ENCODE assay signal across 7 mouse cellular contexts in genomic region chr2:28446515-28447314, GRCm38 (mm10). TPM values are rescaled to one million over a fixed set of nuclear protein-coding genes. Genes with fewer than 3 reads are reported as not detected.
DNase-seq lines count a peak whose midpoint lies in the region; ATAC-seq and TF ChIP-seq lines count a peak whose summit lies in the region.

TSS of gene Ppp1r26 (plus strand) at chr2:28446800.

- no peak for TF ChIP-seq CTCF in brain, embryonic 14.5 days (IDR thresholded peaks at IDR 0.05; ENCODE audit: borderline replicate concordance, extremely low read depth, insufficient read depth, insufficient read length)

- H3K9me3 ChIP-seq in forebrain, embryonic 12.5 days, result no peaks in the 10 kb centered on the region
- H3K9me3 ChIP-seq in hindbrain, embryonic 14.5 days (ENCODE audit: control insufficient read depth, low read length), result no peaks in the 10 kb centered on the region
- no peaks in the 10 kb centered on the region for H3K9me3 ChIP-seq in midbrain, embryonic 11.5 days (ENCODE audit: control insufficient read depth, low read length)
- no peaks in the 10 kb centered on the region for H3K9me3 ChIP-seq in stomach, embryonic 16.5 days (replicated peaks; ENCODE audit: control insufficient read depth, low read length)

- DNase-seq in adrenal gland, adult (ENCODE audit: inconsistent age in 2 of 2, low spot score in 1 of 2), result peak; percentile 67 to 78
- peak; percentile 69 for DNase-seq in brain, embryonic 14.5 days (ENCODE audit: low read depth)
- peak; percentile 52 for DNase-seq in hindbrain, embryonic 14.5 days (ENCODE audit: low spot score)
- peak in 1 of 2 experiments; percentile 68 for DNase-seq in left cerebral cortex, postnatal 10 days (ENCODE audit: extremely low spot score in 1 of 2, low spot score in 2 of 2)
- peak; percentile 93 for DNase-seq in midbrain, embryonic 11.5 days (ENCODE audit: low spot score, missing footprints)

- intact Hi-C loops in left cerebral cortex, postnatal 10 days (cut with DNase I), result no loop called here

- ATAC-seq in forebrain, embryonic 12.5 days (ENCODE audit: low FRiP score), result peak; percentile 82
- peak; percentile 59 for ATAC-seq in hindbrain, embryonic 14.5 days (ENCODE audit: low FRiP score)
- peak; percentile 75 for ATAC-seq in midbrain, embryonic 11.5 days (ENCODE audit: low FRiP score)
- peak; percentile 74; the same call in 1 of the 2 replicates for ATAC-seq in stomach, embryonic 16.5 days (ENCODE audit: insufficient read depth, low FRiP score)

- peaks cover 20% of the 10 kb centered on the region for H3K4me1 ChIP-seq in forebrain, embryonic 12.5 days
- peaks cover 14% of the 10 kb centered on the region for H3K4me1 ChIP-seq in hindbrain, embryonic 14.5 days (replicated peaks; ENCODE audit: control insufficient read depth, insufficient read depth, low read length)
- peaks cover 7% of the 10 kb centered on the region for H3K4me1 ChIP-seq in midbrain, embryonic 11.5 days (ENCODE audit: control insufficient read depth, insufficient read depth, low read length)
- H3K4me1 ChIP-seq in stomach, embryonic 16.5 days (ENCODE audit: control insufficient read depth, insufficient read depth, low read length), result peaks cover 3% of the 10 kb centered on the region

- peaks cover 18% of the 10 kb centered on the region for H3K36me3 ChIP-seq in forebrain, embryonic 12.5 days (replicated peaks)
- peaks cover 27% of the 10 kb centered on the region for H3K36me3 ChIP-seq in hindbrain, embryonic 14.5 days (replicated peaks; ENCODE audit: control insufficient read depth, insufficient read depth)
- H3K36me3 ChIP-seq in midbrain, embryonic 11.5 days (ENCODE audit: control insufficient read depth, insufficient read depth, low read length), result no peaks in the 10 kb centered on the region
- H3K36me3 ChIP-seq in stomach, embryonic 16.5 days (ENCODE audit: control insufficient read depth, insufficient read depth, low read length), result no peaks in the 10 kb centered on the region

- under 1% methylated on average over 83 of the region's 118 CpGs for WGBS in forebrain, embryonic 12.5 days
- WGBS in hindbrain, embryonic 14.5 days, result under 1% methylated on average over 70 of the region's 118 CpGs
- under 1% methylated on average over 82 of the region's 118 CpGs for WGBS in midbrain, embryonic 11.5 days
- under 1% methylated on average over 101 of the region's 118 CpGs for WGBS in stomach, embryonic 16.5 days

- H3K27me3 ChIP-seq in forebrain, embryonic 12.5 days, result 0 out of 2 replicates have a peak, but pooled peaks cover 3% of the 10 kb centered on the region
- no peaks in the 10 kb centered on the region for H3K27me3 ChIP-seq in hindbrain, embryonic 14.5 days (ENCODE audit: control insufficient read depth, insufficient read depth, low read length)
- H3K27me3 ChIP-seq in midbrain, embryonic 11.5 days (ENCODE audit: control insufficient read depth, insufficient read depth, low read length), result no peaks in the 10 kb centered on the region
- no peaks in the 10 kb centered on the region for H3K27me3 ChIP-seq in stomach, embryonic 16.5 days (ENCODE audit: control insufficient read depth, insufficient read depth, low read length)

- TF ChIP-seq POLR2A in brain, embryonic 14.5 days (IDR thresholded peaks at IDR 0.05; ENCODE audit: borderline replicate concordance, extremely low read depth, insufficient read depth, insufficient read length, poor library complexity, severe bottlenecking), result peak; percentile 61

- H3K9ac ChIP-seq in forebrain, embryonic 12.5 days, result peak within 1 kb of the TSS; percentile 91
- H3K9ac ChIP-seq in hindbrain, embryonic 14.5 days, result peak within 1 kb of the TSS; percentile 92
- H3K9ac ChIP-seq in midbrain, embryonic 11.5 days (ENCODE audit: low read length), result peak within 1 kb of the TSS; percentile 83
- peak within 1 kb of the TSS; percentile 87 for H3K9ac ChIP-seq in stomach, embryonic 16.5 days (ENCODE audit: low read length)

- peak within 1 kb of the TSS; percentile 95 for H3K4me2 ChIP-seq in forebrain, embryonic 12.5 days
- peak within 1 kb of the TSS; percentile 95 for H3K4me2 ChIP-seq in hindbrain, embryonic 14.5 days (replicated peaks)
- H3K4me2 ChIP-seq in midbrain, embryonic 11.5 days, result peak within 1 kb of the TSS; percentile 91
- H3K4me2 ChIP-seq in stomach, embryonic 16.5 days (ENCODE audit: low read depth, low read length), result peak within 1 kb of the TSS; percentile 95

- H3K4me3 ChIP-seq in forebrain, embryonic 12.5 days (replicated peaks), result peak within 1 kb of the TSS; percentile 81
- peak within 1 kb of the TSS; percentile 87 for H3K4me3 ChIP-seq in hindbrain, embryonic 14.5 days (replicated peaks; ENCODE audit: low read length)
- H3K4me3 ChIP-seq in midbrain, embryonic 11.5 days (ENCODE audit: low read depth, low read length), result peak within 1 kb of the TSS; percentile 79
- peak within 1 kb of the TSS; percentile 70 for H3K4me3 ChIP-seq in stomach, embryonic 16.5 days (replicated peaks; ENCODE audit: low read length)

- peak within 1 kb of the TSS; percentile 72 for H3K27ac ChIP-seq in forebrain, embryonic 12.5 days
- H3K27ac ChIP-seq in hindbrain, embryonic 14.5 days, result peak within 1 kb of the TSS; percentile 87
- H3K27ac ChIP-seq in midbrain, embryonic 11.5 days (ENCODE audit: low read depth, low read length), result no peak within 1 kb of the TSS
- H3K27ac ChIP-seq in stomach, embryonic 16.5 days (ENCODE audit: low read length), result peak within 1 kb of the TSS; percentile 44

RNA-seq across cellular contexts. Expression of gene Ppp1r26, which starts in this region (rescaled TPM):
- polyA plus RNA-seq in brain, embryonic 14.5 days (2012; rRNA removed), result 18.9 and 28.3 TPM in 2 replicates
- 9.2 and 9.6 TPM in 2 replicates for polyA plus RNA-seq in forebrain, embryonic 12.5 days (2016; fragmentation: Nextera tagmentation; extraction: Ambion mirVana)
- 15.5 and 15.9 TPM in 2 replicates for polyA plus RNA-seq in hindbrain, embryonic 14.5 days (2014; fragmentation: Nextera tagmentation; extraction: Ambion mirVana)
- 10 to 100 TPM; 26.9 to 27.3 TPM for total RNA-seq in left cerebral cortex, postnatal 10 days (2021)
- polyA plus RNA-seq in midbrain, embryonic 11.5 days (2014; fragmentation: Nextera tagmentation; extraction: Ambion mirVana), result 2.9 and 3.2 TPM in 2 replicates
- polyA plus RNA-seq in stomach, embryonic 16.5 days (2015; fragmentation: Nextera tagmentation; extraction: Ambion mirVana), result 3.3 and 4.2 TPM in 2 replicates
